Mouse (Mus musculus): Measurements from ENCODE around the gene Arhgap21.

GRCm38 (mm10) chr2:20956716-20957115 is 12.0 kb downstream of the Arhgap21 start:
- TF ChIP-seq EP300 (IDR thresholded peaks at IDR 0.05; ENCODE audit: low read depth) (no peak), CTCF (IDR thresholded peaks at IDR 0.05; ENCODE audit: low read depth) (no peak)

Data from liver, postnatal 0 days (tissue).